Mouse (Mus musculus) fibroblast of lung, adult 2 months (primary cell): ENCODE results near the gene Mapk8ip1.

Experiments
- DNase-seq: peaks from one replicate; pipeline ENCODE4 v3.0.0-alpha.2; 2011; ENCODE audit warnings: low read depth

Mapk8ip1 gene

GRCm38 (mm10) chr2:92372767-92373436, 28.2 kb downstream of the Mapk8ip1 start:
- no peak for DNase-seq

GRCm38 (mm10) chr2:92371971-92372690, 28.9 kb downstream of the Mapk8ip1 start:
- DNase-seq: no peak

GRCm38 (mm10) chr2:92370821-92371805, 29.9 kb downstream of the Mapk8ip1 start:
- DNase-seq: no peak

- DNase-seq: no peak
These were observed 30.7 kb downstream of the Mapk8ip1 start for GRCm38 (mm10) chr2:92370375-92370774.

- no peak for DNase-seq
These were observed 33.6 kb downstream of the Mapk8ip1 start for GRCm38 (mm10) chr2:92367383-92368029.

- no peak for DNase-seq
These were observed 35.5 kb downstream of the Mapk8ip1 start for GRCm38 (mm10) chr2:92365568-92365967.

- DNase-seq: no peak
These were observed 37.0 kb downstream of the Mapk8ip1 start for GRCm38 (mm10) chr2:92364086-92364485.

GRCm38 (mm10) chr2:92362571-92363228, 38.4 kb downstream of the Mapk8ip1 start:
- no peak for DNase-seq

- DNase-seq: no peak
These were observed 39.3 kb downstream of the Mapk8ip1 start for GRCm38 (mm10) chr2:92361795-92362194.

GRCm38 (mm10) chr2:92360893-92361292, 40.2 kb downstream of the Mapk8ip1 start:
- DNase-seq: no peak

GRCm38 (mm10) chr2:92360186-92360823, 40.8 kb downstream of the Mapk8ip1 start:
- DNase-seq: no peak

- DNase-seq: no peak
These were observed 41.8 kb downstream of the Mapk8ip1 start for GRCm38 (mm10) chr2:92359301-92359700.

GRCm38 (mm10) chr2:92354224-92354623, 46.8 kb downstream of the Mapk8ip1 start:
- DNase-seq: no peak

GRCm38 (mm10) chr2:92353402-92353801, 47.7 kb downstream of the Mapk8ip1 start:
- DNase-seq: no peak

- DNase-seq: no peak
These were observed 50.4 kb downstream of the Mapk8ip1 start for GRCm38 (mm10) chr2:92350686-92351085.

GRCm38 (mm10) chr2:92349589-92350425, 51.3 kb downstream of the Mapk8ip1 start:
- no peak for DNase-seq

- DNase-seq: no peak
These were observed 53.9 kb downstream of the Mapk8ip1 start for GRCm38 (mm10) chr2:92347191-92347590.

GRCm38 (mm10) chr2:92342418-92342817, 58.6 kb downstream of the Mapk8ip1 start:
- DNase-seq: no peak
